Comparison of ENCODE assay signal across 20 mouse cellular contexts in genomic region chr4:128745160-128745559, GRCm38 (mm10). TPM values are rescaled to one million over a fixed set of nuclear protein-coding genes. Genes with fewer than 3 reads are reported as not detected.
"Had no signal": no experiment of that assay in that cellular context is flagged by ENCODE, and none has a peak within 500 bp of the region (broad histone marks: within the 10 kb centered on the region; RNA-seq: fewer than 3 reads in every experiment).

No protein-coding gene starts in this region.

- ATAC-seq: liver, postnatal 0 days; lung, postnatal 0 days; midbrain, embryonic 13.5 days; midbrain, embryonic 15.5 days had no signal

- H3K9ac ChIP-seq: liver, embryonic 15.5 days; liver, postnatal 0 days; lung, embryonic 15.5 days; midbrain, embryonic 13.5 days; midbrain, embryonic 15.5 days; neural tube, embryonic 13.5 days; neural tube, embryonic 15.5 days; stomach, embryonic 15.5 days had no signal

- H3K4me2 ChIP-seq: liver, embryonic 15.5 days; lung, embryonic 15.5 days; midbrain, embryonic 11.5 days; midbrain, embryonic 13.5 days; midbrain, embryonic 15.5 days; neural tube, embryonic 13.5 days; neural tube, embryonic 15.5 days; stomach, embryonic 15.5 days had no signal

- H3K27ac ChIP-seq: liver, embryonic 15.5 days; lung, embryonic 15.5 days; macrophage; midbrain, embryonic 13.5 days; midbrain, embryonic 15.5 days; neural tube, embryonic 13.5 days; stomach, embryonic 15.5 days; stomach, postnatal 0 days had no signal

- DNase-seq: liver, postnatal 0 days; lung, adult 2 months; lung, postnatal 14 days; lung, postnatal 36 days; thymus, adult 2 months; thymus, postnatal 25 days; thymus, postnatal 4 days had no signal

- H3K9me3 ChIP-seq: liver, embryonic 15.5 days; lung, embryonic 15.5 days; megakaryocyte, embryonic 14.5 days; midbrain, embryonic 13.5 days; midbrain, embryonic 15.5 days; neural tube, embryonic 13.5 days; neural tube, embryonic 15.5 days; stomach, embryonic 15.5 days had no signal

- H3K27me3 ChIP-seq: liver, embryonic 15.5 days; lung, embryonic 15.5 days; megakaryocyte, embryonic 14.5 days; midbrain, embryonic 13.5 days; midbrain, embryonic 15.5 days; neural tube, embryonic 13.5 days; neural tube, embryonic 15.5 days; stomach, embryonic 15.5 days had no signal

- H3K4me3 ChIP-seq: liver, embryonic 15.5 days; lung, embryonic 15.5 days; megakaryocyte, embryonic 14.5 days; midbrain, embryonic 13.5 days; midbrain, embryonic 15.5 days; neural tube, embryonic 13.5 days; neural tube, embryonic 15.5 days; stomach, embryonic 15.5 days had no signal

RNA-seq across cellular contexts. Expression of gene A3galt2, which starts 10.0 kb away (rescaled TPM):
- total RNA-seq: megakaryocyte progenitor cell, adult 5-6 weeks had no signal
- polyA plus RNA-seq: liver, embryonic 15.5 days; liver, postnatal 0 days; macrophage; stomach, postnatal 0 days had no signal
